Mouse (Mus musculus): Measurements from ENCODE around the gene Dhrs7.
"Not testable (repeated sequence)": the region's sequence is repeated elsewhere in the genome, so short reads cannot be mapped to it uniquely, and the experiment has no call there.

Dhrs7 gene

GRCm38 (mm10) chr12:72664735-72665337, at the start of gene Dhrs7:
Gene Dhrs7, minus strand, starts transcription at chr12:72664909.
- DNase-seq (ENCODE audit: low read depth) = peak; percentile 88

GRCm38 (mm10) chr12:72709981-72710380, 45.3 kb upstream of the Dhrs7 start:
- no peak for DNase-seq (ENCODE audit: low read depth)

- DNase-seq (ENCODE audit: low read depth) = no peak
Measured at GRCm38 (mm10) chr12:72704068-72704467, 39.4 kb upstream of the Dhrs7 start.

- DNase-seq (ENCODE audit: low read depth) = no peak
Measured at GRCm38 (mm10) chr12:72700013-72700412, 35.3 kb upstream of the Dhrs7 start.

- DNase-seq (ENCODE audit: low read depth) = no peak
Measured at GRCm38 (mm10) chr12:72694901-72695463, 30.3 kb upstream of the Dhrs7 start.

- no peak for DNase-seq (ENCODE audit: low read depth)
Measured at GRCm38 (mm10) chr12:72694438-72694837, 29.7 kb upstream of the Dhrs7 start.

- peak; percentile 68 for DNase-seq (ENCODE audit: low read depth)
Measured at GRCm38 (mm10) chr12:72693895-72694294, 29.2 kb upstream of the Dhrs7 start.

- DNase-seq (ENCODE audit: low read depth) = not testable (repeated sequence)
Measured at GRCm38 (mm10) chr12:72688281-72688680, 23.6 kb upstream of the Dhrs7 start.

- not testable (repeated sequence) for DNase-seq (ENCODE audit: low read depth)
Measured at GRCm38 (mm10) chr12:72687741-72688140, 23.0 kb upstream of the Dhrs7 start.

- not testable (repeated sequence) for DNase-seq (ENCODE audit: low read depth)
Measured at GRCm38 (mm10) chr12:72686566-72686965, 21.9 kb upstream of the Dhrs7 start.

- no peak for DNase-seq (ENCODE audit: low read depth)
Measured at GRCm38 (mm10) chr12:72683612-72684011, 18.9 kb upstream of the Dhrs7 start.

GRCm38 (mm10) chr12:72682511-72683282, 18.0 kb upstream of the Dhrs7 start:
- no peak for DNase-seq (ENCODE audit: low read depth)

- DNase-seq (ENCODE audit: low read depth) = no peak
Measured at GRCm38 (mm10) chr12:72681919-72682318, 17.2 kb upstream of the Dhrs7 start.

GRCm38 (mm10) chr12:72679635-72680034, 14.9 kb upstream of the Dhrs7 start:
- peak; percentile 30 for DNase-seq (ENCODE audit: low read depth)

- DNase-seq (ENCODE audit: low read depth) = no peak
Measured at GRCm38 (mm10) chr12:72674820-72675219, 10.1 kb upstream of the Dhrs7 start.

- no peak for DNase-seq (ENCODE audit: low read depth)
Measured at GRCm38 (mm10) chr12:72674079-72674797, 9.5 kb upstream of the Dhrs7 start.

GRCm38 (mm10) chr12:72671516-72672135, 6.9 kb upstream of the Dhrs7 start:
- no peak for DNase-seq (ENCODE audit: low read depth)

- DNase-seq (ENCODE audit: low read depth) = no peak
Measured at GRCm38 (mm10) chr12:72670921-72671320, 6.2 kb upstream of the Dhrs7 start.

- no peak for DNase-seq (ENCODE audit: low read depth)
Measured at GRCm38 (mm10) chr12:72667868-72668469, 3.3 kb upstream of the Dhrs7 start.

GRCm38 (mm10) chr12:72666015-72666414, 1.3 kb upstream of the Dhrs7 start:
- DNase-seq (ENCODE audit: low read depth) = no peak

GRCm38 (mm10) chr12:72664020-72664734, 532 bp downstream of the Dhrs7 start:
- peak; percentile 57 for DNase-seq (ENCODE audit: low read depth)
